Mouse (Mus musculus) limb, embryonic 12.5 days (tissue): ENCODE measurements around the gene Gm20721. TPM values are rescaled to one million over a fixed set of nuclear protein-coding genes. Genes with fewer than 3 reads are reported as not detected.

Experiments used
- ATAC-seq: fragments of 200-750 bp; cut with Nextera tagmentation; 2 replicates; pipeline ENCODE4 v1.8.0; 2017; ENCODE audit warnings: low read depth, moderate TSS enrichment; ENCODE audit not compliant: insufficient number of reproducible peaks, insufficient read depth, low FRiP score, low TSS enrichment
- H3K27ac ChIP-seq: fragments of 300-500 bp; sonication (generic); 2 replicates; pipeline ENCODE4 v1.5.1; 2016; ENCODE audit warnings: mild to moderate bottlenecking, moderate library complexity
- H3K27me3 ChIP-seq: fragments of 300-500 bp; sonication (generic); 2 replicates; pipeline ENCODE4 v1.6.1; 2016; ENCODE audit warnings: mild to moderate bottlenecking, moderate library complexity
- H3K36me3 ChIP-seq: fragments of 300-500 bp; sonication (generic); 2 replicates; pipeline ENCODE4 v1.6.1; 2016; ENCODE audit warnings: mild to moderate bottlenecking, moderate library complexity
- H3K4me1 ChIP-seq: fragments of 300-500 bp; sonication (generic); replicated peaks from 2 replicates; pipeline ENCODE4 v1.6.1; 2016
- H3K4me2 ChIP-seq: fragments of 300-500 bp; sonication (generic); 2 replicates; pipeline ENCODE4 v1.6.1; 2016; ENCODE audit warnings: mild to moderate bottlenecking, moderate library complexity
- H3K4me3 ChIP-seq: fragments of 300-500 bp; sonication (generic); replicated peaks from 2 replicates; pipeline ENCODE4 v1.5.1; 2016; ENCODE audit warnings: mild to moderate bottlenecking
- H3K9ac ChIP-seq: fragments of 300-500 bp; sonication (generic); replicated peaks from 2 replicates; pipeline ENCODE4 v1.6.1; 2016; ENCODE audit warnings: mild to moderate bottlenecking, moderate library complexity
- H3K9me3 ChIP-seq: fragments of 300-500 bp; sonication (generic); 2 replicates; pipeline ENCODE4 v1.6.1; 2016; ENCODE audit warnings: mild to moderate bottlenecking, moderate library complexity
- WGBS: fragments of 180-500 bp; shearing (Covaris S2); methylation state at CpG from one replicate; pipeline ENCODE4 v1.1.7; 2016; 5-methylcytosine and 5-hydroxymethylcytosine counted together
- polyA plus RNA-seq: library from polyadenylated mRNA; unstranded; fragments of >200 nt; fragmentation: Nextera tagmentation; extraction: Ambion mirVana; gene quantifications from 2 replicates; pipeline ENCODE4 v1.2.1, GENCODE M21; 2016

The Gm20721 gene
- polyA plus RNA-seq, 1 experiment from 2014 or later = 19.9 TPM

- Histone ChIP-seq H3K9ac (no peak overlapping the region), H3K9me3 (no peaks in the 10 kb centered on the region), H3K36me3 (no peaks in the 10 kb centered on the region), H3K4me2 (no peak overlapping the region), H3K4me3 (no peak overlapping the region), H3K27me3 (no peaks in the 10 kb centered on the region), H3K4me1 (peaks cover 18% of the 10 kb centered on the region), H3K27ac (peak overlapping the region; percentile 45; the same call in 1 of the 2 replicates)
- ATAC-seq = 0 out of 2 replicates have a peak, but pooled peaks have one; percentile 44
- 71% methylated on average over 1 of the region's 1 CpGs for WGBS
Measured at GRCm38 (mm10) chr2:174311613-174312012, 34.9 kb downstream of the Gm20721 start.

- Histone ChIP-seq H3K9ac (no peak overlapping the region), H3K4me3 (no peak overlapping the region), H3K4me2 (no peak overlapping the region; the same call in 1 of the 2 replicates), H3K27me3 (no peaks in the 10 kb centered on the region), H3K36me3 (no peaks in the 10 kb centered on the region), H3K27ac (0 out of 2 replicates have a peak overlapping the region, but pooled peaks have one; percentile 45), H3K9me3 (no peaks in the 10 kb centered on the region), H3K4me1 (peaks cover 17% of the 10 kb centered on the region)
- 13% methylated on average over 7 of the region's 7 CpGs for WGBS
- 0 out of 2 replicates have a peak, but pooled peaks have one; percentile 38 for ATAC-seq
Measured at GRCm38 (mm10) chr2:174310913-174311514, 35.5 kb downstream of the Gm20721 start.

DNA sequence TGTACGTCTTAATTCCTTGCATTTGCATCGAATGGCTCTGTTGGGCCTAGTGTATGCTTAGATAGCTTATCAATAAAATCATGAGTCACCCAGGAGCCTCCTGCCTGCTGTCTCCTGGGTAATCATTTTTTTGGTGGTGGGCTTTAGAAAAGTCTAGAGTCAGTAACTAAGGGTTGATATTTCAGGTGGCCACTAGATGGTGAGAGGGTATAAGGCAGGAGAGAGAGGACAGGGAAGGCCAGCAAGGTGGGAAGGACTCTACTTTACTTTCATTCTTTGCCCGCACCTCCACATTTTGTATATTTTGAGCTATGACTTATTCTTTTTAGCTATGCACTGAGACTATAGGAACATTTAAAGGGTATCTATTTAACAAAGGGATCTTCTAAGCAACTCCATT lies 38.6 kb downstream of the Gm20721 start:
- 75% methylated on average over 3 of the region's 3 CpGs for WGBS
- H3K4me1 ChIP-seq = peaks cover 21% of the 10 kb centered on the region
- H3K9ac ChIP-seq = no peak overlapping the region
- no peak for ATAC-seq
- no peaks in the 10 kb centered on the region for H3K27me3 ChIP-seq
- H3K4me3 ChIP-seq = no peak overlapping the region
- no peaks in the 10 kb centered on the region for H3K36me3 ChIP-seq
- H3K9me3 ChIP-seq = no peaks in the 10 kb centered on the region
- H3K4me2 ChIP-seq = no peak overlapping the region
- H3K27ac ChIP-seq = no peak overlapping the region

GRCm38 (mm10) chr2:174305646-174306045 lies 40.9 kb downstream of the Gm20721 start:
- no peak overlapping the region for H3K4me3 ChIP-seq
- ATAC-seq = no peak
- H3K4me2 ChIP-seq = no peak overlapping the region
- H3K4me1 ChIP-seq = peaks cover 10% of the 10 kb centered on the region
- H3K27ac ChIP-seq = no peak overlapping the region
- 7% methylated on average over 5 of the region's 5 CpGs for WGBS
- H3K27me3 ChIP-seq = peaks cover 6% of the 10 kb centered on the region
- H3K9me3 ChIP-seq = peaks cover 4% of the 10 kb centered on the region
- no peak overlapping the region for H3K9ac ChIP-seq
- peaks cover 4% of the 10 kb centered on the region; the same call in 1 of the 2 replicates for H3K36me3 ChIP-seq

DNA sequence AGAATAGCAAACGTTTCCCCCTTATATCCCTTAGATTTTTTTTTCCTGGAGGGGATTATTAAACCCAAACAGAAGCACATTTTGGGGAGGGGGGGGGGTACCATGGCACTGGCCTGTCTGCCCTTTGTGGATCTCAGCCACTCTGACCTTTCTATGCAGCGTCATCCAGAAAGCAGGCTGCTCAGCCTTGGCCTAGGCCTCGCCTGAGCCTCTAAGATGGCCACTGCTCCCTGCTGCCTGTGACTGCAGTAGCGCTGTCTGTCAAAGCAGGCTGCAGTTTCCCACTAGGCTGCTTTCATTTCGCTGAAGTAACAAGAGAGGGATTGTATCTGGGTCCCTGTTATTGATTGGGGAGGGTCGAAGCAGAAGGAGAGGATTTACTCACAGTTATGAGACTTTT lies 44.0 kb downstream of the Gm20721 start:
- H3K27me3 ChIP-seq = peaks cover 38% of the 10 kb centered on the region
- H3K4me3 ChIP-seq = no peak overlapping the region
- no peak overlapping the region for H3K27ac ChIP-seq
- H3K9me3 ChIP-seq = peaks cover 35% of the 10 kb centered on the region
- H3K9ac ChIP-seq = no peak overlapping the region
- ATAC-seq = no peak
- no peak overlapping the region for H3K4me2 ChIP-seq
- peaks cover 30% of the 10 kb centered on the region for H3K4me1 ChIP-seq
- WGBS = 60% methylated on average over 6 of the region's 6 CpGs
- peaks cover 29% of the 10 kb centered on the region; the same call in 1 of the 2 replicates for H3K36me3 ChIP-seq

DNA sequence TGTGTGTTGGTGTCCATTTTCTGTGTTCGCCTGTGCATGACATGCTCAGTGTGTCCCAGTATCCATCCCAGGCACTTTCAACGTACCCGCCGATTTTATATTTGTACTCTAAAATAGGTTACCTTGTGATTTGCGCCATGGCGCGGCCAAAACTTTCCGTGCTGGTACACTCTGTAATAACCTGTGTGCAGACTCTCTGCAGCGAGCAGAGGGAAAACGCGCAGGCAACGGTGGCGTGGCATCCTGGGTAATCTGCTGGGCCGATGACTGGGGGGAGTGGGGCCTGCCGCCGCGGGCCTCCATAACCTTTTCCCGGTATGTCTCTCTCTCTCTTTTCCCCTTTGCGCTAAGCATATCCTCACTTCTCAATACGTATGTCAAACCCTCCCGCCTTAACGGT lies 45.8 kb downstream of the Gm20721 start:
- Histone ChIP-seq H3K4me1 (peaks cover 28% of the 10 kb centered on the region), H3K9ac (no peak overlapping the region; the same call in 1 of the 2 replicates), H3K27ac (no peak overlapping the region), H3K4me3 (peak overlapping the region; percentile 39), H3K27me3 (peaks cover 47% of the 10 kb centered on the region), H3K36me3 (peaks cover 29% of the 10 kb centered on the region; the same call in 1 of the 2 replicates), H3K4me2 (peak overlapping the region; percentile 64), H3K9me3 (peaks cover 54% of the 10 kb centered on the region)
- whole genome bisulfite sequencing = 51% methylated on average over 22 of the region's 22 CpGs
- no peak for ATAC-seq

GRCm38 (mm10) chr2:174300186-174300585 lies 46.3 kb downstream of the Gm20721 start:
- Histone ChIP-seq H3K9me3 (peaks cover 59% of the 10 kb centered on the region), H3K4me3 (peak overlapping the region; percentile 39), H3K9ac (peak overlapping the region; percentile 37), H3K4me2 (peak overlapping the region; percentile 64), H3K27ac (no peak overlapping the region), H3K4me1 (peaks cover 26% of the 10 kb centered on the region; the same call in 1 of the 2 replicates), H3K36me3 (peaks cover 29% of the 10 kb centered on the region), H3K27me3 (peaks cover 47% of the 10 kb centered on the region)
- 57% methylated on average over 27 of the region's 27 CpGs for WGBS
- no peak for ATAC-seq

GRCm38 (mm10) chr2:174299771-174300160 lies 46.7 kb downstream of the Gm20721 start:
- H3K9ac ChIP-seq = no peak overlapping the region

DNA sequence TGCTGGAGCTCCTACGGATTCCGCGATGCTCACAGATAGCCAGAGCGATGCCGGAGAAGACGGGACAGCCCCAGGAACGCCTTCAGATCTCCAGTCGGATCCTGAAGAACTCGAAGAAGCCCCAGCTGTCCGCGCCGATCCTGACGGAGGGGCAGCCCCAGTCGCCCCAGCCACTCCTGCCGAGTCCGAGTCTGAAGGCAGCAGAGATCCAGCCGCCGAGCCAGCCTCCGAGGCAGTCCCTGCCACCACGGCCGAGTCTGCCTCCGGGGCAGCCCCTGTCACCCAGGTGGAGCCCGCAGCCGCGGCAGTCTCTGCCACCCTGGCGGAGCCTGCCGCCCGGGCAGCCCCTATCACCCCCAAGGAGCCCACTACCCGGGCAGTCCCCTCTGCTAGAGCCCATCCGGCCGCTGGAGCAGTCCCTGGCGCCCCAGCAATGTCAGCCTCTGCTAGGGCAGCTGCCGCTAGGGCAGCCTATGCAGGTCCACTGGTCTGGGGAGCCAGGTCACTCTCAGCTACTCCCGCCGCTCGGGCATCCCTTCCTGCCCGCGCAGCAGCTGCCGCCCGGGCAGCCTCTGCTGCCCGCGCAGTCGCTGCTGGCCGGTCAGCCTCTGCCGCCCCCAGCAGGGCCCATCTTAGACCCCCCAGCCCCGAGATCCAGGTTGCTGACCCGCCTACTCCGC lies 47.3 kb downstream of the Gm20721 start:
- peaks cover 29% of the 10 kb centered on the region for H3K36me3 ChIP-seq
- peak overlapping the region; percentile 39 for H3K4me3 ChIP-seq
- peaks cover 26% of the 10 kb centered on the region; the same call in 1 of the 2 replicates for H3K4me1 ChIP-seq
- H3K27ac ChIP-seq = no peak overlapping the region
- WGBS = 41% methylated on average over 48 of the region's 48 CpGs
- no peak overlapping the region for H3K9ac ChIP-seq
- no peak for ATAC-seq
- H3K4me2 ChIP-seq = peak overlapping the region; percentile 64
- peaks cover 68% of the 10 kb centered on the region for H3K9me3 ChIP-seq
- peaks cover 47% of the 10 kb centered on the region for H3K27me3 ChIP-seq

More at GRCm38 (mm10) chr2:174299771-174300160, 46.7 kb downstream of the Gm20721 start:
- WGBS = 45% methylated on average over 34 of the region's 34 CpGs
- no peak for ATAC-seq
- Histone ChIP-seq H3K4me2 (peak overlapping the region; percentile 64), H3K36me3 (peaks cover 29% of the 10 kb centered on the region), H3K9me3 (peaks cover 63% of the 10 kb centered on the region), H3K27me3 (peaks cover 47% of the 10 kb centered on the region), H3K4me3 (peak overlapping the region; percentile 39), H3K4me1 (peaks cover 26% of the 10 kb centered on the region; the same call in 1 of the 2 replicates), H3K27ac (no peak overlapping the region)

- H3K9ac ChIP-seq = no peak overlapping the region
- WGBS = 42% methylated on average over 33 of the region's 33 CpGs
- H3K4me1 ChIP-seq = peaks cover 28% of the 10 kb centered on the region; the same call in 1 of the 2 replicates
- ATAC-seq = no peak
- H3K36me3 ChIP-seq = peaks cover 29% of the 10 kb centered on the region
- no peak overlapping the region for H3K27ac ChIP-seq
- peak overlapping the region; percentile 39 for H3K4me3 ChIP-seq
- H3K4me2 ChIP-seq = peak overlapping the region; percentile 64
- H3K9me3 ChIP-seq = peaks cover 69% of the 10 kb centered on the region
- peaks cover 47% of the 10 kb centered on the region for H3K27me3 ChIP-seq
Measured at GRCm38 (mm10) chr2:174298471-174298870, 48.0 kb downstream of the Gm20721 start.

DNA sequence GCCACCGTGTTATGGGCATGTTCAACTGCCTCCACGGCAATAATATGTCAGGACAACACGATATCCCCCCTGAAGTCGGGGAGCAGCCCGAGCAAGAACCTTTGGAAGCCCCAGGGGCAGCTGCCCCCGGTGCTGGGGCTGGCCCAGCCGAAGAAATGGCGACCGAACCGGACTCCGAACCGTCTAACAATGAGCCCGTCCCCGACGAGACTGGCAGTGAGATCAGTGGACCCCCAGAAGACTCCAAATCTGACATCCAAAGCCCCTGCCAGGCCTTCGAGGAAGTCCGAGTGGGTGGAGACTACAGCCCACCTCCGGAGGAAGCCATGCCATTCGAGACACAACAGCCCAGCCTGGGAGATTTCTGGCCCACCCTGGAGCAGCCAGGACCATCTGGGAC lies 48.7 kb downstream of the Gm20721 start:
- H3K4me3 ChIP-seq = peak overlapping the region; percentile 39
- peak overlapping the region; percentile 64; the same call in 1 of the 2 replicates for H3K4me2 ChIP-seq
- peaks cover 47% of the 10 kb centered on the region for H3K27me3 ChIP-seq
- H3K9ac ChIP-seq = no peak overlapping the region
- WGBS = 61% methylated on average over 19 of the region's 19 CpGs
- no peak overlapping the region for H3K27ac ChIP-seq
- ATAC-seq = no peak
- peaks cover 33% of the 10 kb centered on the region for H3K4me1 ChIP-seq
- H3K9me3 ChIP-seq = peaks cover 69% of the 10 kb centered on the region
- H3K36me3 ChIP-seq = peaks cover 29% of the 10 kb centered on the region
